In the genomic region with DNA sequence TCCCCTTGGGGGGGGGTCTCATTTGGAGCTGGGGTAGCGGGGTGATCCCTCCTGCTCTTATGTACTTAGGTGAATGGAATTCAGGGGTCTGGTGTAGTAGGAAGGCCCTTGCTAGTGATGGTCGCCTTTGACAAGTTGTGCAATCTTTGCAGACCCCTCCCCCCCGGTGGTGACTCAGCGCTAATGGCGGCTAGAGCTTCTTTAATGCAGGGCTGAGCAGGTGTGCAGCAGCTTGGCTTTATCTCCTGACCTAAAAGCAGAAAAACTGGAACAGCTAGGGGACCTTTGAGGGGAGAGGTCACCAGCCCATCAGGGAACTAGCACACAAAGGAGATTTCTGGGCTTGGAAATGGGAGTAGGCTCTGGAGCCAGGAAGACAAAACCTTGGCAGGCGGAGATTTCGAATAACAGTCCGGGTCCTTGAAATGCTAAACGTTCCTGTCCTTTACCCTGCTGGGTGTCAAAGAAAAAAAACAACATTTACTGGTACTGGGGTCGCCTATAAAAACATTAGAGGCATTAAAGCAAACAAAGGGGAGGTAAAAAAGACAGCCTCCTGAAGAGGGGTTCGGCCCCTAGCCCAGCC, we compare ENCODE assay signal across 1 mouse cellular context.
TF ChIP-seq lines count a peak whose summit lies in the region.

No protein-coding gene starts in this region.

TF ChIP-seq in ES-E14, 5 proteins besides CTCF, POLR2A, EP300 and RAD21:
- TF ChIP-seq CHD2 (IDR thresholded peaks at IDR 0.05; ENCODE audit: low read depth, low read length), result peak; percentile 50; the same call in 1 of the 2 replicates
- TF ChIP-seq MAFK (IDR thresholded peaks at IDR 0.05; ENCODE audit: insufficient read depth, low read depth, low read length), result peak; percentile 96
- no peak for TF ChIP-seq ZNF384 (IDR thresholded peaks at IDR 0.05; ENCODE audit: low read depth, low read length)
